Mouse (Mus musculus): Measurements from ENCODE around the gene Tesk1. TPM values are rescaled to one million over a fixed set of nuclear protein-coding genes. Genes with fewer than 3 reads are reported as not detected.

Tesk1 gene
- total RNA-seq, 2 experiments from 2014 or later = 70.3 to 72.1 TPM

DNA sequence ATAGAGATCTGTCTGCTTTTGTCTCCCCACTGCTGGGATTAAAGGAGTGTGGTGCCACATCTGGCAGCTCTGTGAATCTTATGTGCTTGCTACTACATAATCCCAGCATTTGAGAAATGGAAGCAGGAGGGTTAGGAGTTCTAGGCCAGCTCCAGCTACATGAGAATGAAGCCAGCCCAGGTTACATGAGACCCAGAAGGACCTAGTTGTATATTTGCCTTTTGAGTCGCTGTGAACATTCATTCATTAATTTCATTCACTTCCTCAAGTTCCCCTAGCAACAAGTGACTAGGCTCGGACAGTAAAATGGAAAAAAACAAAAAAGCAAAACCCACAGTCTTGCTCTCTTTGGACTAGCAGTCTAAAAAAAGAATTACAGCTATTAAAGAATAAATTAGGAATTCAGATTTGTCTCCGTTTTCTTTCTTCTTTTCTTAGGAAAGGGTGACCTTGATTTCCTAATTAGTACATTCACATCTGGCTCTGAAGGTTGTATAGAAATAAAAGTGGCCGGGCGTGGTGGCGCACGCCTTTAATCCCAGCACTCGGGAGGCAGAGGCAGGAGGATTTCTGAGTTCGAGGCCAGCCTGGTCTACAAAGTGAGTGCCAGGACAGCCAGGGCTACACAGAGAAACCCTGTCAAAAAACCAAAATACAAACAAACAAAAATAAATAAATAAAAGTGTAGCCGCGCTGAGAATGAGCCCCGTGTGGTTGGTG is 50.5 kb downstream of the Tesk1 start:
- DNase-seq (ENCODE audit: low spot score in 2 of 2) = no peak

DNA sequence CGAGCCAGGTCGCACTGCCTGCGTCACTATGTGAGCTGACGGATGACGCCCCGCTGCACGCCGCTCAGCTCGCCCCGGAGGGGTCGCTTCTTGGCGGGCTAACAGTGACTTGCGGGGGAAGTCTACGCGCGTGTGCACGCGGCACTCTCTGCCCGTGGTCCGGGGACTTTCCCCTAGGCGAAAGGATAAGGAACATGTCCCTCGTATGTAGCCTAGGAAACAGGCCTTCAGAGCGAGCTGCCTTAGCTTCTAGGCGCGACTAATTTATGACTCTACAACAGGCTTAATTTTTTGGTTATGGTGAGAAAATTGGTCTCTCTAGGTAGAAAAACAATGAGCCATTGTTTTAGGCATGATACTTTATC is 51.1 kb downstream of the Tesk1 start, which contains the start of gene Ccdc107:
Ccdc107 (plus strand) TSS at position 80 of the 365 bp plus-strand sequence.
- peak; percentile 85 to 91 for DNase-seq (ENCODE audit: low spot score in 2 of 2)

DNA sequence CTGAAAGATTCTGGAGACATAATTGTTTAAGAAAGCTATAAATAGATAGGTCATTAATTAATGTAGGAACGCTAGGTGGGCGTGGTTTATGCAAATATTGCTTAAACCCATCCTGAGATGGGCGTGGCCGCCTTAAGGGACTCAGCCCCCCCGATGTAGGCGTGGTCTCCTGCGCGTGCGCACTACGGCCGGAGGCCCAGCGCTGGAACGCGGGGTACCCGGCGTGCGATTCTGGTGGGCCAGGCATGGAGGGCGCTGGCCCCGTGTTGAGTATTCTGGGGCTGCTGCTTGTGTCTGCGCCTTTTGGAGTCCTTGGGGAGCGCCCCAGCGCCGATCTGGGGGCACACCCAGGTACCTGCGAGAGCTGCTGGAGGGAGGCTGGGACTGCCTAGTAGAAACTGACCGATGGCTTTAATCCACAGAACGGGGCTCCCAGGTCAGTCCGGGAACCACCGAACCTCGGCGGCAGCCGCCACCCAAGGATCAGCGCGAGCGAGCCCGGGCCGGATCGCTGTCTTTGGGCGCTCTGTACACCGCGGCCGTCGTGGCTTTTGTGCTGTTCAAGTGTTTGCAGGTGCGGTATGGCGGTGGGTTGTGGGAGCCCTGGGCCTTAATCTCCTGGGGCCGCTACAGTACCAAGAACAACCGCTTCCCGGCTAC is 51.6 kb downstream of the Tesk1 start:
- peak; percentile 98 to 99 for DNase-seq (ENCODE audit: low spot score in 2 of 2)

- no peak for DNase-seq (ENCODE audit: low spot score in 2 of 2)
Measured at GRCm38 (mm10) chr4:43493846-43494240, 52.1 kb downstream of the Tesk1 start.

- DNase-seq (ENCODE audit: low spot score in 2 of 2) = no peak
Measured at GRCm38 (mm10) chr4:43496587-43496986, 54.8 kb downstream of the Tesk1 start.

GRCm38 (mm10) chr4:43497405-43497804 is 55.7 kb downstream of the Tesk1 start:
- no peak for DNase-seq (ENCODE audit: low spot score in 2 of 2)

Other genes starting within 250 kb of the Tesk1 start
- gene Atp8b5, start 174.8 kb upstream of the Tesk1 start, total RNA-seq (2021) = under 1 TPM; 0.29 to 0.55 TPM
- gene Rusc2, start 60.0 kb upstream of the Tesk1 start, total RNA-seq (2021) = 100 to 1,000 TPM; 126 to 129 TPM
- gene Fam166b, start 12.8 kb upstream of the Tesk1 start, total RNA-seq (2021) = 1 to 10 TPM in 1 of 2 experiments, under 1 TPM in 1; 0.98 to 2.6 TPM
- not detected for gene Cd72, start 12.7 kb downstream of the Tesk1 start, total RNA-seq (2021)
- gene Sit1, start 41.8 kb downstream of the Tesk1 start, total RNA-seq (2021) = not detected
- gene Ccdc107, start 51.0 kb downstream of the Tesk1 start, total RNA-seq (2021) = 10 to 100 TPM; 30.2 to 35.7 TPM
- gene Arhgef39, start 57.8 kb downstream of the Tesk1 start, total RNA-seq (2021) = 1 to 10 TPM; 1.2 to 1.8 TPM
- 1 to 10 TPM in 1 of 2 experiments, under 1 TPM in 1; 0.54 to 1.7 TPM for gene Car9, start 65.0 kb downstream of the Tesk1 start, total RNA-seq (2021)
- gene Tpm2, start 81.8 kb downstream of the Tesk1 start, total RNA-seq (2021) = 1 to 10 TPM; 5.0 to 7.4 TPM
- 10 to 100 TPM; 65.9 to 75.4 TPM for gene Creb3, start 120.4 kb downstream of the Tesk1 start, total RNA-seq (2021)
- gene Tln1, start 120.8 kb downstream of the Tesk1 start, total RNA-seq (2021) = 10 to 100 TPM; 54.4 to 69.7 TPM
- 10 to 100 TPM; 46.2 to 53.6 TPM for gene Rgp1, start 136.8 kb downstream of the Tesk1 start, total RNA-seq (2021)
- gene Gba2, start 136.9 kb downstream of the Tesk1 start, total RNA-seq (2021) = 10 to 100 TPM; 56.8 to 57.7 TPM
- not detected for gene Msmp, start 142.6 kb downstream of the Tesk1 start, total RNA-seq (2021)
- 10 to 100 TPM; 47.8 to 49.0 TPM for gene Npr2, start 190.0 kb downstream of the Tesk1 start, total RNA-seq (2021)
- 1 to 10 TPM; 2.1 to 2.3 TPM for gene Spag8, start 211.7 kb downstream of the Tesk1 start, total RNA-seq (2021)
- gene Hint2, start 214.5 kb downstream of the Tesk1 start, total RNA-seq (2021) = 10 to 100 TPM; 30.9 to 34.0 TPM
- 10 to 100 TPM; 49.4 to 50.5 TPM for gene Tmem8b, start 227.0 kb downstream of the Tesk1 start, total RNA-seq (2021)
- 1 to 10 TPM in 1 of 2 experiments, under 1 TPM in 1; 0.53 to 1.0 TPM for gene Fam221b, start 227.2 kb downstream of the Tesk1 start, total RNA-seq (2021)